Mouse (Mus musculus) ES-E14 (cell line): ENCODE measurements around the gene Vps13d. TPM values are rescaled to one million over a fixed set of nuclear protein-coding genes. Genes with fewer than 3 reads are reported as not detected.

Experiments used
- DNase-seq: peaks from one replicate; pipeline ENCODE4 v3.0.0-alpha.2; 2013; ENCODE audit warnings: low read depth, low spot score
- H3K27ac ChIP-seq: 2 replicates; pipeline ENCODE4 v1.5.1; 2012; ENCODE audit warnings: low read depth, mild to moderate bottlenecking, low read length, moderate library complexity, mixed read lengths; ENCODE audit not compliant: poor library complexity, insufficient read depth, severe bottlenecking
- H3K36me3 ChIP-seq: 2 replicates; pipeline ENCODE4 v1.6.1; 2012; ENCODE audit warnings: mild to moderate bottlenecking, low read length, moderate library complexity, mixed read lengths; ENCODE audit not compliant: control insufficient read depth, poor library complexity, insufficient read depth, severe bottlenecking
- H3K4me1 ChIP-seq, 2 experiments: fragments of 150-350 bp in 1 of 2; sonication (generic) in 1 of 2; 2 replicates each; pipeline ENCODE4 v1.6.1; 2012; ENCODE audit warnings: low read length in 2 of 2, mild to moderate bottlenecking in 1 of 2, mixed read lengths in 1 of 2; ENCODE audit not compliant: control insufficient read depth in 2 of 2, insufficient read depth in 2 of 2, poor library complexity in 1 of 2
- H3K4me3 ChIP-seq, 2 experiments: fragments of 150-350 bp in 1 of 2; sonication (generic) in 1 of 2; 2 replicates each; pipeline ENCODE4 v1.5.1; 2012; ENCODE audit warnings: low read length in 2 of 2, low read depth in 1 of 2, mild to moderate bottlenecking in 1 of 2, mixed read lengths in 1 of 2; ENCODE audit not compliant: insufficient read depth in 1 of 2, poor library complexity in 1 of 2, severe bottlenecking in 1 of 2
- H3K9ac ChIP-seq: 2 replicates; pipeline ENCODE4 v1.6.1; 2012; ENCODE audit warnings: low read depth, mild to moderate bottlenecking, low read length, mixed read lengths; ENCODE audit not compliant: poor library complexity, insufficient read depth, severe bottlenecking
- H3K9me3 ChIP-seq: fragments of 150-350 bp; sonication (generic); 2 replicates; pipeline ENCODE4 v1.6.1; 2012; ENCODE audit warnings: low read depth, mild to moderate bottlenecking, low read length; ENCODE audit not compliant: control insufficient read depth, insufficient read depth
- CHD2 ChIP-seq: IDR thresholded peaks from 2 replicates; pipeline ENCODE4 v1.6.1; 2014; ENCODE audit warnings: mild to moderate bottlenecking, low read depth, low read length, inconsistent platforms
- HCFC1 ChIP-seq: IDR thresholded peaks from 2 replicates; pipeline ENCODE4 v1.6.1; 2012; ENCODE audit warnings: low read length, inconsistent platforms, borderline replicate concordance; ENCODE audit not compliant: insufficient read depth
- MAFK ChIP-seq: IDR thresholded peaks from 2 replicates; pipeline ENCODE4 v1.6.1; 2014; ENCODE audit warnings: mild to moderate bottlenecking, low read depth, low read length, inconsistent platforms; ENCODE audit not compliant: insufficient read depth
- ZC3H11A ChIP-seq: IDR thresholded peaks from 2 replicates; pipeline ENCODE4 v1.6.1; 2012; ENCODE audit warnings: low read depth, mild to moderate bottlenecking, inconsistent platforms, low read length, borderline replicate concordance
- ZNF384 ChIP-seq: IDR thresholded peaks from 2 replicates; pipeline ENCODE4 v1.6.1; 2012; ENCODE audit warnings: low read depth, low read length, inconsistent platforms
- in situ Hi-C, 2 experiments: fragments of 600-800 bp; cut with MboI; formaldehyde crosslinking; loops; one replicate each; pipeline ENCODE4 v1.15.1; 2025; ENCODE audit warnings: low sequenced_read_pairs in 2 of 2, inconsistent platforms in 1 of 2; ENCODE audit not compliant: unreplicated experiment in 2 of 2
- total RNA-seq: library from RNA; depleted of rRNA; stranded (reverse); fragments of 300-350 nt; gene quantifications from 2 replicates; pipeline ENCODE4 v1.2.3, GENCODE M21; 2012

Gene Vps13d
- total RNA-seq, 1 experiment: 15.3 TPM

- no peak overlapping the region for H3K4me3 ChIP-seq
- in situ Hi-C loops: no loop called here
- no peaks in the 10 kb centered on the region for H3K36me3 ChIP-seq
- TF ChIP-seq CHD2 (no peak), ZC3H11A (no peak), MAFK (no peak), ZNF384 (no peak), HCFC1 (no peak)
- no peak overlapping the region for H3K9ac ChIP-seq
- no peak for DNase-seq
- no peaks in the 10 kb centered on the region for H3K4me1 ChIP-seq
- H3K9me3 ChIP-seq: no peaks in the 10 kb centered on the region
- no peak overlapping the region for H3K27ac ChIP-seq
Measured at GRCm38 (mm10) chr4:145229524-145230163, 34.8 kb upstream of the Vps13d start.

- no peaks in the 10 kb centered on the region for H3K4me1 ChIP-seq
Measured at GRCm38 (mm10) chr4:145229051-145229450, 34.2 kb upstream of the Vps13d start.

GRCm38 (mm10) chr4:145224613-145225012 is 29.8 kb upstream of the Vps13d start:
- H3K4me3 ChIP-seq: no peak overlapping the region
- H3K4me1 ChIP-seq: no peaks in the 10 kb centered on the region
- in situ Hi-C loops: loop anchor here in 1 of 2 experiments (25.0 kb wide), 1 partner anchor 263 kb away; no protein-coding TSS in a partner anchor

More at GRCm38 (mm10) chr4:145229051-145229450, 34.2 kb upstream of the Vps13d start:
- Histone ChIP-seq H3K9ac (no peak overlapping the region), H3K4me3 (no peak overlapping the region), H3K36me3 (no peaks in the 10 kb centered on the region), H3K27ac (no peak overlapping the region), H3K9me3 (no peaks in the 10 kb centered on the region)
- in situ Hi-C loops: no loop called here
- no peak for TF ChIP-seq HCFC1
- TF ChIP-seq ZNF384: no peak
- no peak for TF ChIP-seq MAFK
- no peak for TF ChIP-seq ZC3H11A
- TF ChIP-seq CHD2: no peak
- DNase-seq: no peak

GRCm38 (mm10) chr4:145222064-145222463 is 27.3 kb upstream of the Vps13d start:
- no peaks in the 10 kb centered on the region for H3K4me1 ChIP-seq
- DNase-seq: no peak
- TF ChIP-seq HCFC1 (no peak), ZC3H11A (no peak), CHD2 (no peak), ZNF384 (no peak), MAFK (no peak)
- in situ Hi-C loops: loop anchor here in 1 of 2 experiments (25.0 kb wide), 1 partner anchor 265 kb away; no protein-coding TSS in a partner anchor
- H3K9me3 ChIP-seq: no peaks in the 10 kb centered on the region
- no peak overlapping the region for H3K9ac ChIP-seq
- H3K36me3 ChIP-seq: peaks cover 3% of the 10 kb centered on the region; the same call in 1 of the 2 replicates
- H3K4me3 ChIP-seq: no peak overlapping the region
- no peak overlapping the region for H3K27ac ChIP-seq

More at GRCm38 (mm10) chr4:145224613-145225012, 29.8 kb upstream of the Vps13d start:
- Histone ChIP-seq H3K9ac (no peak overlapping the region), H3K9me3 (no peaks in the 10 kb centered on the region), H3K27ac (no peak overlapping the region), H3K36me3 (no peaks in the 10 kb centered on the region)
- DNase-seq: no peak
- TF ChIP-seq CHD2 (no peak), HCFC1 (no peak)

- no peak overlapping the region for H3K4me3 ChIP-seq
- no peak for TF ChIP-seq MAFK
- no peak for TF ChIP-seq HCFC1
- TF ChIP-seq ZNF384: no peak
- no peak for TF ChIP-seq CHD2
- TF ChIP-seq ZC3H11A: no peak
- in situ Hi-C loops: loop anchor here in 1 of 2 experiments (25.0 kb wide), 1 partner anchor 266 kb away; no protein-coding TSS in a partner anchor
Measured at GRCm38 (mm10) chr4:145221379-145221778, 26.6 kb upstream of the Vps13d start.

More at GRCm38 (mm10) chr4:145221379-145221778, 26.6 kb upstream of the Vps13d start:
- Histone ChIP-seq H3K4me1 (no peaks in the 10 kb centered on the region), H3K9me3 (no peaks in the 10 kb centered on the region), H3K9ac (no peak overlapping the region), H3K36me3 (peaks cover 3% of the 10 kb centered on the region; the same call in 1 of the 2 replicates), H3K27ac (no peak overlapping the region)
- no peak for DNase-seq
